Mouse (Mus musculus): ENCODE data around the gene Poldip3. TPM values are rescaled to one million over a fixed set of nuclear protein-coding genes. Genes with fewer than 3 reads are reported as not detected.

Gene Poldip3
- total RNA-seq, 2 experiments from 2014 or later, result 86.5 to 95.1 TPM

DNA sequence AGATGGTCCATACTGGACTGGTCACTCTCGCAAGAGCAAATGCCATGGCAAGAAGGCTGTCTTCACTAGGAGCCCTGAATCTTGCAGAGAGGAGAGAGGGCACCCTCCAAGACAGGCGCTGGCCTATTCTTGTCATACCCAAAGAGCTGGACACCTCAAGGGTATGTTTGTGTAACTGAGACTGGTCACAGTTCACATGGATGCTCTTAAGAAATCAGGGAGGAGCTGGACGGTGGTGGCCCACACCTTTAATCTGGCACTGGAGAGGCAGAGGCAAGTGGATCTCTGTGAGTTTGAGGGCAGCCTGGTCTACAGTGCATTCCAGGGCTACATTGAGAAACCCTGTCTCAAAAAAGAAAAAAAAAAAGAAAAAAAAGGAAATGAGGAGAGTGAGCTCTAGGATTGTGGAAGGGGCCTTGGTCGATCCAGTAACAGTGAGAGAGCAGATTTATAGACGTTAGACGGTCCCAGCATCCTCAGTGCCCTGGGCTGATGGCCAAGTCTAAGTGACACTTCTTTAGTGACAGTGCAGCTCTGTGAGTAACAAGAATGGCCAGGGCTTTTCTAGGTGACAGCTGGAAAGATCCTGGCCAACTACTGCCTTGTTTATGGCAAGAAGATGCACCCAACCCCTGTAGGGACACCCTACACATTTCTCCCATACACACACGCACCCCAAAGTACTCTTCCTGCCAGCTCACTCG lies 21.9 kb upstream of the Poldip3 start:
- DNase-seq (ENCODE audit: extremely low spot score in 1 of 2, low spot score in 2 of 2), result no peak
- H3K27ac ChIP-seq, result no peak overlapping the region
- TF ChIP-seq CTCF (IDR thresholded peaks at IDR 0.05), result no peak
- intact Hi-C loops (cut with DNase I), result loop anchor here (5.0 kb wide), 1 partner anchor 36 kb away; no protein-coding TSS in a partner anchor
- H3K4me3 ChIP-seq, result peak overlapping the region; percentile 86

DNA sequence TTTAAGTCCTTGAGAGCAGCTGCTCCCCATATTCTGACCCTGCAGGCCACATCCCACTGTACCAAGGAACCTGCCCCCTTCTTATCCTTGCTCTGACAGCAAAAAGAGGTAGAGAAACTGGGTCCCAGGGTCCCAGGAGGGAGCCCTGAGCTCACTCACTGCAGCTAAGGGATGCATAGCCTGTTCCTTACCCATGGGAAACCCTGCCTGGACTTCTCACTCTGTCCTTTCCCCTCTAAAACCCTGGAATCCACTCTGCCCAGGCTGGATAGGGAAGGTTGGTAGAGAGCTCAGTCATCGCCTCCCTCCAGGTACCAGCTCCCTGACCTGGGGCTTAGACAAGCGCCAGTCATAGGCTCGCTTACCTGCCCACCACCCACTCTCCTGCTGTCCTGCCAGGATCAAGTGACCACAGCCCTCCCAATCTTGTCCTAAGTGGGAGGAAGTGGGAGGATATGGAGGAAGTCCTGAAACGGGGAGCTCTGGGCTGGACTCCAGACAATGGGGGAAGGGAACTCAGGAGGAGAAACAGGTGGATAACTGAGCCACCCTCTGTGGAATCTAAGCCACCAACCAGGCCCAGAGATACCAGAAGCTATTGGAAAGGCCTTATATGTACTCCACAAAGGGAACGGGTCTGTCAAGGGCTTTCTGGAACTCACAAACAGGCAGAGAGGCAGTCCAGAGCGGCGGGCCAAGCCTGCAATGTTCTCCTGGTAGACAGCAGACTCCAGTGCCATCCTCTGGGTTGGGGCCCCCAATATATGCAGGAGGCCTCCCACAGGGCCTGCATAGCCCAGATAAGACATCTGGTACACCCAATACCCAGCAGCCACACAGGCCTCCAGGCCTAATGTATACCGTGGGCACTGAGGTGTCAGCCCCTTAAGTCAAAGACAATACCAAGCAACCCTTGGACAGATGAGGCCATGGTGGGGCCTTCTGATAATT lies 20.9 kb upstream of the Poldip3 start:
- intact Hi-C loops (cut with DNase I), result loop anchor here (5.0 kb wide), 1 partner anchor 37 kb away; no protein-coding TSS in a partner anchor
- no peak overlapping the region; the same call in 1 of the 2 replicates for H3K27ac ChIP-seq
- TF ChIP-seq CTCF (IDR thresholded peaks at IDR 0.05), result no peak
- H3K4me3 ChIP-seq, result no peak overlapping the region
- no peak for DNase-seq (ENCODE audit: extremely low spot score in 1 of 2, low spot score in 2 of 2)

DNA sequence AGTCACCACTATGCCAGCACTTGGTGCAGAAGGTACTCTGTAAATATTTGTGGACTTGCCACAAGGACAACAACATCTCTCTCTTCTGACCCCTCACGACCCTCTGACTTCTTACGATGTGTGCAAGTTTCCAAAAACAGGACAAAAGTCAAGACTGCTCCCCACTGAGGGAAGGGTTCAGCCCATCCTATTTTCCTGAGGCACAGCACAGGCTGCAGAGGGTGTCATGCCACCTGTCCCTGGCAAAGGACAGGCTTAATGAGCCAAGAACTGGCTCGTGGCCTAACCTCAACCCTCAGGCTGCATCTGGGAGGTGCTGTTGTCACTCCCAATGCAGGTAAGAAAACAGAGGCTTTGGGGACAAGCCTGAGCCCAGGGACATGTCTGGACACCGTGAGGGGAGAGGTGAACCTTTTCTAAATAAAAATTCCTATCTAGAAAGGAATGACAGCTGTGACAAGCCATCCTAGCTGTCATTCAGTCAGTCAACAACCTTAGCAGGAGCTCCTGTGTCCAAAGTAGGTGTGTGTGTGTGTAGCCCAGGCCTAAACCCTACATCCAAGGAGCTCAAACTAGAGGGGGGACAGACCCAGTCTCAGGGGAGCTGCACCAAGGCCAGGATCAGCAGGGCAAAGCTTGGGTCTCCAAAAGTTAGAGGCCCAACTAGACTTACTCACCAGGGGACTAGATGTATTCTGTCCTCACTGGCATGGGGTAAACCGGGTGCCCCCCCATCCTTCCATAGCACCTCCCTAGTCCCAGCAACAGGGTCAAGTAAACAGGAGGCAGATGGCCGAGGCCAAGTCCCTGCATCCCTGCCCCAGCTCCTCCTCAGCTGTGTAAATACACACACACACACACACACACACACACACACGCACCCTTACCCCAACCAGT lies 19.9 kb upstream of the Poldip3 start:
- DNase-seq (ENCODE audit: extremely low spot score in 1 of 2, low spot score in 2 of 2), result no peak
- no peak overlapping the region for H3K4me3 ChIP-seq
- no peak for TF ChIP-seq CTCF (IDR thresholded peaks at IDR 0.05)
- H3K27ac ChIP-seq, result no peak overlapping the region
- intact Hi-C loops (cut with DNase I), result no loop called here

DNA sequence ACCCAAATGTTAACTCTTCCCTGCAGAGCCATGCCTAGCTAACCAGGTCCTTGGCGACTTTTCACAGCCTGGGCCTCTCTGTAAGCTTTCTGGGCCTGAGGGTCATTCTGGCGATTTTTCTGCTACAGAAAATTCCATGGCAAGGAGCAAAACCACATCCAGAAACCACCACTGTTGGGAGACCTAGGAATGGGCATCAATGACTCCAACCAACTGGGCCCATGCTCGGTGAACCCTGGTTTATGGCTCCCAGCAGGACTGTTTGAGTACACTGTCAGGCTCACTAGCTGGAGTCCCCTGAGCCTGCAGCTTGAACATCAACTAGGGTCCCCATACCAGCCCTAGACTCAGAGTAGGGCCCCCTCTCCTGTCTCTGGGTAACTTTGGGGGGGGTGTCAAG lies 19.1 kb upstream of the Poldip3 start:
- TF ChIP-seq CTCF (IDR thresholded peaks at IDR 0.05), result no peak
- Histone ChIP-seq H3K27ac (no peak overlapping the region), H3K4me3 (no peak overlapping the region)
- DNase-seq (ENCODE audit: extremely low spot score in 1 of 2, low spot score in 2 of 2), result no peak
- intact Hi-C loops (cut with DNase I), result no loop called here

DNA sequence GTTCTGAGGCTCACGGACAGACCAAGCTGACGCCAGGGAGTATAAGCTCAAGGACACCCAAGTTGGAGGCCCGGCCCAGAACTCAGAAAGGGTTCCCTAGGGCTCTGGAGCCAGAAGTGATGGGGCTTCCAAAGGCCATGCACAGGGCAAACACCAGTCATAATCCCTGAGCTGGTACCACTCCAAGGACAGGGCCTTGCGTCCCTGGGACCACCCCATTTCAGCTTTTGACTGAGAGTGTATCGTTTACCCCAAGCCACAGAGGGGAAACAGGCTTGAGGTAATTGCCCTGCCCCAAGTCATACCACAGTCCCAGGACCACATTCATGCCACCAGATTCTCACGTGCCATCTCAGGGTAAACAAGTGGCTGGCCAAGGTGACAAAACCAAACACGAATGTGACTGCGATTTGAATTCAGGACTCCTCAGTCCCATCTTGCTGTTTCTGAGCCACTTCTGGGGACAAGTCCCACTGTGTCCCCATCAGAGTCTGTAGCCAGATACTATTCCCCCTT lies 18.4 kb upstream of the Poldip3 start:
- H3K27ac ChIP-seq, result no peak overlapping the region
- DNase-seq (ENCODE audit: extremely low spot score in 1 of 2, low spot score in 2 of 2), result no peak
- intact Hi-C loops (cut with DNase I), result no loop called here
- H3K4me3 ChIP-seq, result no peak overlapping the region
- TF ChIP-seq CTCF (IDR thresholded peaks at IDR 0.05), result no peak

DNA sequence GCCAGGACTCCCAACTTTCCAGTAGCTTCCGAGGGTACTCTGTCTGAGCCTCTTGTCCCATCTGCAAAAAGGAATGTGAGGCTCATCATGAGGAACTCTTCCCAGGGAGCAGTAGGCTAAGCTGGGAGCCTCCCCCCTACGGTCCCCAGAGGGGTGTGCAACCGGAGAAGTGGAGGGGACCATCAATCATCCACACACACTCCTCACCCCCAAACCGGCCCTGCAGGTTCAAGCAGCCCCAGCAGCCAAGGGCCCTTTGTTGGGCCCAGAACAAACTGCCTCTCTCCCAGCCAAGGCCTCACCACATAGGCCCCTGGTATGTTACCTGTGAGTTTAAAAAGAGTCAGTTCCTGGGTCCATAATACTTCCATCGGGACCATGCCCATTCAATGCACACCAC lies 17.9 kb upstream of the Poldip3 start:
- DNase-seq (ENCODE audit: extremely low spot score in 1 of 2, low spot score in 2 of 2), result no peak
- no peak for TF ChIP-seq CTCF (IDR thresholded peaks at IDR 0.05)
- H3K4me3 ChIP-seq, result no peak overlapping the region
- intact Hi-C loops (cut with DNase I), result no loop called here
- H3K27ac ChIP-seq, result no peak overlapping the region

DNA sequence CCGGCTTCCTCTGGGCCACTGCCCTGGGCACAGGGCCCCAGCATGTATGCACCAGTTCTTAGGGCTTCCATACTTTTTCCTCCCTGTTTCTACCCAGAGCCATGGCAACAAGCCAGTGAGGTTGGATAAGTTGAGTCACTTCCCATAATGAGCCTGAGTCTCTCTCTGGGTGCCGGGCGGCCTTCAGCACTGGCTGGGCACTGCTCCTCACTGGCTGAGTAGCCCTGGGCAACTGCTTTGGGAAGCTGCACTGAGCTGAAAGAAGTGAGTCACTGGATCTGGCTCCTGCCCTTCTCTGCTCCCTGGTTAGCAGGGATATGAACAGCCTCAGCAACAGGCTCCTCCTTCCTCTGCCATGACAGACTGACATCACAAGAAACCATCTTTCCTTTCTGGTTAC lies 17.5 kb upstream of the Poldip3 start:
- Histone ChIP-seq H3K27ac (no peak overlapping the region), H3K4me3 (no peak overlapping the region)
- DNase-seq (ENCODE audit: extremely low spot score in 1 of 2, low spot score in 2 of 2), result no peak
- TF ChIP-seq CTCF (IDR thresholded peaks at IDR 0.05), result no peak
- intact Hi-C loops (cut with DNase I), result no loop called here

DNA sequence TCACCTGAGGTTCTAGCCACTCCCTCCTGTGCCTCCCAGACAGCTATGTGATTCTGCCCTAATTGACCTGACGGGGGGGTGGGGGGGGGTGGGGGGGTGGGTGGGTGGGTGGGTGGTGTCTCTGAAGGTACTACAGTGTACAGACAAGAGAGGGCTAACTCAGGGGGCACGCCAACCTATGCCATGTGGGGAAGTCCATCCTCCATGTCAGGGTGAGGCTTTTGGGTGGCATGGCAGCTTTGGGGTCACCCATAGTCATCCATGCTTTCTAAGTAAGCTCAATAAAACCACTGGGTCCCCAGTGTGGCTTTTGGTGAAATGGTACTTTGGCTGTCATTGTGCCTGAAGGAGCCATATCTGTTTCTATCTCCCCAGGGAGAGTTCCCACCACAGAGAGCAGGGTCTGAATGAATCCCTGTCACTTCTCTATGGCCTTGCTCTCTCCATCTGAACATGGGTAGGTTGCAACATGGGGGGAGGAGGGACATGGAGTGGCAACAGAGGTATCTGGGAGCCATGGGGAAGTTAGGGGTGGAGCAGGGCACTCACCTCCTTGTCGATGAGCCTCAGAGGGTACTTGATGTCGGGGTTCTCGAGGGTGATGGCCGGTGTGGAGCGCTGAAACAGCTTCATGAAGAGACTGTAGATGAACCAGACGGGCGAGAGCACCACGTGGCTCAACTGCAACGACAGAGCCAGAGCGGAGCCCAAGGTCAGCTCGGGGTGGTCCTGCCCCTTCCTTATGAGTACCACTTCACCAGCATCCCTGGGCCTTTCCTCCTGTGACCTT lies 16.5 kb upstream of the Poldip3 start:
- no peak overlapping the region for H3K27ac ChIP-seq
- TF ChIP-seq CTCF (IDR thresholded peaks at IDR 0.05), result no peak
- intact Hi-C loops (cut with DNase I), result no loop called here
- H3K4me3 ChIP-seq, result no peak overlapping the region
- no peak for DNase-seq (ENCODE audit: extremely low spot score in 1 of 2, low spot score in 2 of 2)

DNA sequence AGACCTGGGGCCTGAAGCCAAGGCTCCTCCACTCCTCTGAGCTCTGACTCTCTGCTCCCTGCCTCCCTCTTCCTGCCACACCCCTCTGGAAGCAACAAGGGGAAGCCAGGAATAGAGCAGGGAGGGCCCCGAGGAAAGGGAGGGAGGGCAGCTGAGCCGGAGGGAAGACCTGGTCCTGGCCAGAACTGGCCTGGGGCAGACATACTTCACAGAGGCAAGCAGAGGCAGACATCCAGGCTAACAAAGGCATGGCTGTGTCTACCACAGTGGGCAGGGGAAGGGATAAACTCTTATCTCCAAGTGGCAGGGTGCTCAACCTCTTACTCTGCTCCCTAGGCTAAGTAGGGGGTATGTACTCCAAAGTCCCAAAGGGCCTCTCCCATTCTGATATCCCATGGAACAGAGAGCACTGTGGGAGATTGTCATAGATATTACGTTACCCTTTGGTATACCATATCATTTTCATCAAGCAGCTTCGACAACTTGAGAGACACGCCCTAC lies 15.8 kb upstream of the Poldip3 start:
- no peak for TF ChIP-seq CTCF (IDR thresholded peaks at IDR 0.05)
- no peak for DNase-seq (ENCODE audit: extremely low spot score in 1 of 2, low spot score in 2 of 2)
- no peak overlapping the region for H3K4me3 ChIP-seq
- intact Hi-C loops (cut with DNase I), result no loop called here
- H3K27ac ChIP-seq, result no peak overlapping the region

DNA sequence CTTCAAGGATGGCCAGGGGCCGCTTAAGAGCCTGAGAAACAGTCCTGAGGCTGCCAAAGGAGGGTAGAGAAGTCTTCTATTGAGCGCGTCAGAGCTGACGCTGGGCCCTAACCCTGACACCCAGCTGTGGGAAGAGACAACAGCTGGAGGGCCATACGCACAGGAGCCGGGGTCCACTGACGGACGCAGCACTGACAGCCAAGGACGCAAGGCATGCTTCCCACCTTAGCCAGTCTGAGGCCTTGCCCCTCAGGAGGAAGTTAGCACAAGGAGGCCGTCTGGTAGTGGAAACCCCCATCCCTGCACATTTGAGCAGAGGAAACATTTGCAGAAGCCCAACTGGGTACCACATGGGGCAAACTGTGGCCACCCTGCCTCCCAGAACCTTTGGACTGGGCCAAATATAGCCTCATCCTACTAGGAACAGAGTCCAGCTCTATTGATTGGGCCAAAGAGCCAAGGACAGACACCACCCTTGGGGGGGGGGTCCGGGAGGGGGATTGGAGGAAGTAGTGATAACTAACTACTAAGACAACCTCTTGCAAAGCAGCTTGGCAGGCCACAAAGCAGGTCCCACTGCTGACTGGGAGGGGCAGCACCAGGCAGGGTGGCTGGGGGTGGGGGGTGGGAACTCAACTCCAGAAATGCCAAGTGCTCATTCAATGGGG lies 13.8 kb upstream of the Poldip3 start:
- no peak for DNase-seq (ENCODE audit: extremely low spot score in 1 of 2, low spot score in 2 of 2)
- Histone ChIP-seq H3K4me3 (no peak overlapping the region), H3K27ac (no peak overlapping the region)
- intact Hi-C loops (cut with DNase I), result no loop called here
- TF ChIP-seq CTCF (IDR thresholded peaks at IDR 0.05), result no peak

Measured in left cerebral cortex, adult 2 months (tissue).